Mouse (Mus musculus) liver, adult 2 months (tissue): ENCODE measurements at regions not wholly inside any gene's neighbourhood (a gene's known extent, or its start where the extent isn't known, plus 50 kb on each side); places are given as distances from the start of the nearest gene placed in this dataset.

Experiments used
- CTCF ChIP-seq: fragments of 200-500 bp; IDR thresholded peaks from 2 replicates; pipeline ENCODE4 v1.5.1; 2011; ENCODE audit warnings: low read depth, low read length, control low read depth
- POLR2A ChIP-seq: fragments of 200-500 bp; IDR thresholded peaks from 2 replicates; pipeline ENCODE4 v1.6.1; 2011; ENCODE audit warnings: low read length, control low read depth; ENCODE audit not compliant: insufficient read depth; ENCODE audit errors: extremely low read depth

DNA sequence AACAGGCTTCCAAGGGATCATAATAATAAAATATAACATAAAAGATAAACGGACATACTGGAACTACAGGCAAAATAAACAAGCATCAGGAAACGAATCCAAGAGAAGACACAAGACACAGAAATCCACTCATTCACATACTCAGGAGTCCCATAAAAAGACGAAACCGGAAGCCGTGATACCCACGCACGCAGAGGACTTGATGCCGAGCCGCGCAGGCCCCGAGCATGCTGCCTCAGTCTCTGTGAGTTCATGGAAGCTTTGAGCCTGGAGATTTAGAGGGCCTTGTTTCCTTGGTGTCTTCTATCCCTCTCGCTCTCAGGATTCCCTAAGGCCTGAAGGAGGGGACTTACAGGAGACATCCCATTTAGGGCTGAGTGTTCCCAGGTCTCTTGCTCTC is 57.3 kb upstream of the Dyrk2 start:
- TF ChIP-seq CTCF (no peak), POLR2A (no peak)
